16 mouse cellular contexts compared by ENCODE assay signal in genomic region chr11:115954712-115955111, GRCm38 (mm10). TPM values are rescaled to one million over a fixed set of nuclear protein-coding genes. Genes with fewer than 3 reads are reported as not detected.
DNase-seq lines count a peak whose midpoint lies in the region; ATAC-seq and TF ChIP-seq lines count a peak whose summit lies in the region.
"Had no signal": no experiment of that assay in that cellular context is flagged by ENCODE, and none has a peak within 500 bp of the region (broad histone marks: within the 10 kb centered on the region; RNA-seq: fewer than 3 reads in every experiment).

No protein-coding gene starts in this region.

- peaks cover 34% of the 10 kb centered on the region for H3K4me1 ChIP-seq in megakaryocyte, embryonic 14.5 days
- peaks cover 23% of the 10 kb centered on the region for H3K4me1 ChIP-seq in stomach, embryonic 15.5 days
- H3K4me1 ChIP-seq in midbrain, embryonic 14.5 days (ENCODE audit: control insufficient read depth, insufficient read depth, low read length): no peaks in the 10 kb centered on the region
- H3K4me1 ChIP-seq in forebrain, postnatal 0 days (ENCODE audit: insufficient read depth): no peaks in the 10 kb centered on the region

- ATAC-seq in megakaryocyte, adult 5-6 weeks (ENCODE audit: poor library complexity, severe bottlenecking): no peak
- no peak for ATAC-seq in stomach, embryonic 15.5 days (ENCODE audit: insufficient read depth, low FRiP score, low read depth)
- ATAC-seq in midbrain, embryonic 14.5 days (ENCODE audit: low FRiP score, low TSS enrichment): no peak
- ATAC-seq in forebrain, postnatal 0 days: no peak
- ATAC-seq: CD4-positive, CD25-positive, alpha-beta regulatory T cell, adult 4 months; midbrain, embryonic 13.5 days had no signal

- no peak overlapping the region for H3K9ac ChIP-seq in stomach, embryonic 15.5 days
- H3K9ac ChIP-seq in midbrain, embryonic 14.5 days (replicated peaks; ENCODE audit: low read length): no peak overlapping the region
- H3K9ac ChIP-seq in forebrain, postnatal 0 days: no peak overlapping the region
- H3K9ac ChIP-seq: forebrain, embryonic 12.5 days; lung, embryonic 14.5 days; midbrain, embryonic 13.5 days had no signal

- H3K4me3 ChIP-seq in gastrocnemius, adult 2 months: no peak overlapping the region
- peak overlapping the region; percentile 46 for H3K4me3 ChIP-seq in megakaryocyte, embryonic 14.5 days (replicated peaks)
- H3K4me3 ChIP-seq in stomach, embryonic 15.5 days (replicated peaks): no peak overlapping the region
- H3K4me3 ChIP-seq in midbrain, embryonic 14.5 days (replicated peaks; ENCODE audit: low read depth, low read length): no peak overlapping the region
- no peak overlapping the region for H3K4me3 ChIP-seq in forebrain, postnatal 0 days (ENCODE audit: low read depth, low read length)
- H3K4me3 ChIP-seq: forebrain, embryonic 12.5 days; midbrain, embryonic 13.5 days had no signal

- no peaks in the 10 kb centered on the region for H3K27me3 ChIP-seq in megakaryocyte, embryonic 14.5 days (replicated peaks)
- no peaks in the 10 kb centered on the region for H3K27me3 ChIP-seq in stomach, embryonic 15.5 days (replicated peaks)
- H3K27me3 ChIP-seq in midbrain, embryonic 14.5 days (ENCODE audit: control insufficient read depth, insufficient read depth, low read length): no peaks in the 10 kb centered on the region
- H3K27me3 ChIP-seq in forebrain, postnatal 0 days (ENCODE audit: insufficient read depth, low read length): no peaks in the 10 kb centered on the region
- H3K27me3 ChIP-seq: forebrain, embryonic 12.5 days; midbrain, embryonic 13.5 days had no signal

- H3K4me2 ChIP-seq in stomach, embryonic 15.5 days: no peak overlapping the region
- H3K4me2 ChIP-seq in midbrain, embryonic 14.5 days (ENCODE audit: low read length): no peak overlapping the region
- no peak overlapping the region for H3K4me2 ChIP-seq in forebrain, postnatal 0 days (ENCODE audit: low read depth)
- H3K4me2 ChIP-seq: forebrain, embryonic 12.5 days; lung, embryonic 14.5 days; midbrain, embryonic 13.5 days had no signal

- WGBS in stomach, embryonic 15.5 days: 83% methylated on average over 5 of the region's 5 CpGs
- 92% methylated on average over 5 of the region's 5 CpGs for WGBS in midbrain, embryonic 14.5 days
- WGBS in forebrain, postnatal 0 days: 71% methylated on average over 5 of the region's 5 CpGs

- DNase-seq in gastrocnemius, adult 2 months: no peak
- no peak for DNase-seq in gastrocnemius, postnatal 10 days
- DNase-seq in induced T-regulatory cell, adult 2 months (ENCODE audit: low read depth): peak; percentile 67
- DNase-seq in midbrain, embryonic 14.5 days: no peak
- no peak for DNase-seq in forebrain, postnatal 0 days
- DNase-seq: adrenal gland, postnatal 25 days; cerebellum, adult 11-12 months; layer of hippocampus, postnatal 36 days; lung, embryonic 14.5 days; right cerebral cortex, postnatal 4 days had no signal

- intact Hi-C loops in gastrocnemius, adult 2 months (cut with DNase I): no loop called here

- H3K36me3 ChIP-seq in megakaryocyte, embryonic 14.5 days (replicated peaks; ENCODE audit: low read length): peaks cover 90% of the 10 kb centered on the region
- peaks cover 22% of the 10 kb centered on the region for H3K36me3 ChIP-seq in stomach, embryonic 15.5 days
- peaks cover 70% of the 10 kb centered on the region for H3K36me3 ChIP-seq in midbrain, embryonic 14.5 days (ENCODE audit: control insufficient read depth, insufficient read depth, low read length)
- peaks cover 49% of the 10 kb centered on the region for H3K36me3 ChIP-seq in forebrain, postnatal 0 days (ENCODE audit: insufficient read depth)

- H3K9me3 ChIP-seq in megakaryocyte, embryonic 14.5 days: no peaks in the 10 kb centered on the region
- H3K9me3 ChIP-seq in stomach, embryonic 15.5 days: no peaks in the 10 kb centered on the region
- no peaks in the 10 kb centered on the region for H3K9me3 ChIP-seq in midbrain, embryonic 14.5 days (ENCODE audit: control insufficient read depth, low read length)
- no peaks in the 10 kb centered on the region for H3K9me3 ChIP-seq in forebrain, postnatal 0 days (ENCODE audit: low read length)
- H3K9me3 ChIP-seq: forebrain, embryonic 12.5 days; midbrain, embryonic 13.5 days had no signal

- peak overlapping the region; percentile 79 for H3K27ac ChIP-seq in gastrocnemius, adult 2 months
- H3K27ac ChIP-seq in stomach, embryonic 15.5 days: peak overlapping the region; percentile 88
- no peak overlapping the region for H3K27ac ChIP-seq in midbrain, embryonic 14.5 days (replicated peaks; ENCODE audit: low read depth, low read length)
- no peak overlapping the region for H3K27ac ChIP-seq in forebrain, postnatal 0 days (ENCODE audit: low read depth, low read length)
- H3K27ac ChIP-seq: forebrain, embryonic 12.5 days; midbrain, embryonic 13.5 days had no signal

- TF ChIP-seq CTCF in gastrocnemius, adult 2 months (IDR thresholded peaks at IDR 0.05): no peak
- TF ChIP-seq CTCF in forebrain, postnatal 0 days (IDR thresholded peaks at IDR 0.05; ENCODE audit: low read depth): no peak

RNA-seq across cellular contexts. Expression of gene Itgb4, which starts 19.8 kb away (rescaled TPM):
- 1 to 10 TPM; 4.2 to 4.5 TPM for total RNA-seq in gastrocnemius, adult 2 months (2021)
- total RNA-seq in gastrocnemius, postnatal 10 days (2021): 1 to 10 TPM; 4.6 to 4.9 TPM
- polyA plus RNA-seq in megakaryocyte, embryonic 14.5 days (2012; ENCODE audit: insufficient read depth, low replicate concordance): 5.6 and 6.9 TPM in 2 replicates
- total RNA-seq in megakaryocyte, adult 5-6 weeks (2015): 0.09 TPM in 1 of 2 replicates, not detected in the other
- total RNA-seq in megakaryocyte, adult 5-6 weeks (2017): not detected in 2 replicates
- polyA plus RNA-seq in stomach, embryonic 15.5 days (2015; fragmentation: Nextera tagmentation; extraction: Ambion mirVana): 13.4 and 13.5 TPM in 2 replicates
- 0.43 and 0.68 TPM in 2 replicates for polyA plus RNA-seq in midbrain, embryonic 14.5 days (2014; fragmentation: Nextera tagmentation; extraction: Ambion mirVana)
- total RNA-seq in forebrain, postnatal 0 days (2014; rRNA removed): 0.46 and 1.1 TPM in 2 replicates
- 0.93 and 1.3 TPM in 2 replicates for polyA plus RNA-seq in forebrain, postnatal 0 days (2015; fragmentation: Nextera tagmentation; extraction: Ambion mirVana)
- polyA plus RNA-seq: CD4-positive, CD25-positive, alpha-beta regulatory T cell, adult 4 months had no signal

RNA-seq across cellular contexts. Expression of gene Recql5, which starts 21.4 kb away (rescaled TPM):
- 1 to 10 TPM; 7.5 to 8.6 TPM for total RNA-seq in gastrocnemius, adult 2 months (2021)
- 1 to 10 TPM; 5.4 to 9.1 TPM for total RNA-seq in gastrocnemius, postnatal 10 days (2021)
- polyA plus RNA-seq in megakaryocyte, embryonic 14.5 days (2012; ENCODE audit: insufficient read depth, low replicate concordance): 9.5 and 10.4 TPM in 2 replicates
- total RNA-seq in megakaryocyte, adult 5-6 weeks (2015): 13.2 and 19.9 TPM in 2 replicates
- 19.9 and 22.5 TPM in 2 replicates for total RNA-seq in megakaryocyte, adult 5-6 weeks (2017)
- polyA plus RNA-seq in stomach, embryonic 15.5 days (2015; fragmentation: Nextera tagmentation; extraction: Ambion mirVana): 16.3 and 21.9 TPM in 2 replicates
- 18.0 and 18.4 TPM in 2 replicates for polyA plus RNA-seq in midbrain, embryonic 14.5 days (2014; fragmentation: Nextera tagmentation; extraction: Ambion mirVana)
- total RNA-seq in forebrain, postnatal 0 days (2014; rRNA removed): 14.5 and 18.9 TPM in 2 replicates
- 6.9 and 8.4 TPM in 2 replicates for polyA plus RNA-seq in forebrain, postnatal 0 days (2015; fragmentation: Nextera tagmentation; extraction: Ambion mirVana)

RNA-seq across cellular contexts. Expression of gene Sap30bp, which starts 21.6 kb away (rescaled TPM):
- 10 to 100 TPM; 12.1 to 13.4 TPM for total RNA-seq in gastrocnemius, adult 2 months (2021)
- total RNA-seq in gastrocnemius, postnatal 10 days (2021): 10 to 100 TPM; 16.6 to 24.5 TPM
- 13.5 and 14.4 TPM in 2 replicates for polyA plus RNA-seq in megakaryocyte, embryonic 14.5 days (2012; ENCODE audit: insufficient read depth, low replicate concordance)
- 18.6 and 22.6 TPM in 2 replicates for total RNA-seq in megakaryocyte, adult 5-6 weeks (2015)
- total RNA-seq in megakaryocyte, adult 5-6 weeks (2017): 158 and 190 TPM in 2 replicates
- polyA plus RNA-seq in stomach, embryonic 15.5 days (2015; fragmentation: Nextera tagmentation; extraction: Ambion mirVana): 34.6 and 36.4 TPM in 2 replicates
- polyA plus RNA-seq in midbrain, embryonic 14.5 days (2014; fragmentation: Nextera tagmentation; extraction: Ambion mirVana): 48.4 and 49.9 TPM in 2 replicates
- total RNA-seq in forebrain, postnatal 0 days (2014; rRNA removed): 60.4 and 70.9 TPM in 2 replicates
- polyA plus RNA-seq in forebrain, postnatal 0 days (2015; fragmentation: Nextera tagmentation; extraction: Ambion mirVana): 49.5 and 59.4 TPM in 2 replicates

RNA-seq across cellular contexts. Expression of gene Smim6, which starts 42.9 kb away (rescaled TPM):
- total RNA-seq in gastrocnemius, adult 2 months (2021): not detected
- not detected for total RNA-seq in gastrocnemius, postnatal 10 days (2021)
- polyA plus RNA-seq in megakaryocyte, embryonic 14.5 days (2012; ENCODE audit: insufficient read depth, low replicate concordance): not detected in 2 replicates
- 2.7 and 4.9 TPM in 2 replicates for total RNA-seq in megakaryocyte, adult 5-6 weeks (2015)
- total RNA-seq in megakaryocyte, adult 5-6 weeks (2017): 0.73 TPM in 1 of 2 replicates, not detected in the other
- 40.9 and 43.0 TPM in 2 replicates for polyA plus RNA-seq in stomach, embryonic 15.5 days (2015; fragmentation: Nextera tagmentation; extraction: Ambion mirVana)
- polyA plus RNA-seq in midbrain, embryonic 14.5 days (2014; fragmentation: Nextera tagmentation; extraction: Ambion mirVana): 0.22 and 0.31 TPM in 2 replicates
- total RNA-seq in forebrain, postnatal 0 days (2014; rRNA removed): not detected in 2 replicates
- polyA plus RNA-seq in forebrain, postnatal 0 days (2015; fragmentation: Nextera tagmentation; extraction: Ambion mirVana): 0.27 TPM in 1 of 2 replicates, not detected in the other
- total RNA-seq: adrenal gland, postnatal 25 days; layer of hippocampus, postnatal 36 days had no signal

RNA-seq across cellular contexts. Expression of gene Smim5, which starts 54.9 kb away (rescaled TPM):
- under 1 TPM; 0.23 to 0.89 TPM for total RNA-seq in gastrocnemius, adult 2 months (2021)
- 1 to 10 TPM; 3.6 to 4.1 TPM for total RNA-seq in gastrocnemius, postnatal 10 days (2021)
- polyA plus RNA-seq in megakaryocyte, embryonic 14.5 days (2012; ENCODE audit: insufficient read depth, low replicate concordance): 6.7 and 13.1 TPM in 2 replicates
- 37.5 and 48.1 TPM in 2 replicates for total RNA-seq in megakaryocyte, adult 5-6 weeks (2015)
- 40.4 and 42.5 TPM in 2 replicates for total RNA-seq in megakaryocyte, adult 5-6 weeks (2017)
- 3.5 and 5.5 TPM in 2 replicates for polyA plus RNA-seq in stomach, embryonic 15.5 days (2015; fragmentation: Nextera tagmentation; extraction: Ambion mirVana)
- 0.46 and 1.1 TPM in 2 replicates for polyA plus RNA-seq in midbrain, embryonic 14.5 days (2014; fragmentation: Nextera tagmentation; extraction: Ambion mirVana)
- total RNA-seq in forebrain, postnatal 0 days (2014; rRNA removed): 0.95 and 1.0 TPM in 2 replicates
- 2.4 and 2.5 TPM in 2 replicates for polyA plus RNA-seq in forebrain, postnatal 0 days (2015; fragmentation: Nextera tagmentation; extraction: Ambion mirVana)

Comparison
In these comparisons a context has a peak if more than half of its experiments do, and no peak if none do; other contexts are left out.
1. H3K27ac ChIP-seq: peak in gastrocnemius, adult 2 months (single experiment) and stomach, embryonic 15.5 days (single experiment); none in midbrain, embryonic 14.5 days (single experiment) and forebrain, postnatal 0 days (single experiment).